Mouse (Mus musculus): ENCODE measurements at regions not wholly inside any gene's neighbourhood (a gene's known extent, or its start where the extent isn't known, plus 50 kb on each side); places are given as distances from the start of the nearest gene placed in this dataset.
"Not testable (repeated sequence)": the region's sequence is repeated elsewhere in the genome, so short reads cannot be mapped to it uniquely, and the experiment has no call there.

DNA sequence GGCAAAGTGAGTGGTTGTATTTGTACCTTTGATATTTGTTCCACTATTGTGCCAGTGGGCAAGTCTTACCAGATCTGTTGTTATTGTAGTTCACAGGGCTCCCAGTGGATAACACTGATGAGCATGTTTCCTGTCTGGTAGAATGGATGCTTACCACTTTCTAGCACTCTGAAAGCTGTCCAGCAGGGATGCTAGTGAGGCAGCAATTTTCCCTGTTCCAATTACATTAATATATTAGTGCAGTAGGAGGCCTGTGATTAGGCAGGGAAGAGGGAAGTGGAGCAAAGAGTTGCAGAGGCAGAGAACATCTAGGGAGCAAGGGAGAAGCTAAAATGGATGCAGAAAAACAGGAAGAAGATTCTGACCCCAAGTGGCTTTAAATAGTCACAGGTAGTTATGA, 348.0 kb downstream of the Adam29 start:
- DNase-seq (ENCODE audit: low spot score in 2 of 2), result peak in 1 of 2 experiments; percentile 7

- no peak for DNase-seq (ENCODE audit: low spot score in 2 of 2)
These were observed 367.9 kb downstream of the Adam29 start for GRCm38 (mm10) chr8:55538868-55539267.

DNA sequence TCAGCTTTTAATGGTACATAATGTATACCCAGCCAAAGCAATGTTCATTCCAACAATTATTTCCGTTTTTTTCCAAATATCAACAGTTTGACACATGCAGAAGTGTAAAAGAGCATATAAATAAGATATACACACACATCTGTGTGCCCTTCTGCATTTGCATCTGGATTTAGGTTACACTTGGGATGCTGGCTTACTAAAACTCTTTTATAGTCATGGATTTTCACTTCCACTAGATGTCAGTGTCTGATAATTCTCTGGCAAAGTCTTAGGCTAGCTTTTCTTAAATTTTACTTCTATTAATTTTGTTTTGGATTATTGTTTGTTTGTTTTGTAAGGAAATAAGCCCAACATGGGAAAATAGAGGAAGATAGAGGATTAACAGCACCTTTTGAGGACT, 377.4 kb downstream of the Adam29 start:
- not testable (repeated sequence) for DNase-seq (ENCODE audit: low spot score in 2 of 2)

DNA sequence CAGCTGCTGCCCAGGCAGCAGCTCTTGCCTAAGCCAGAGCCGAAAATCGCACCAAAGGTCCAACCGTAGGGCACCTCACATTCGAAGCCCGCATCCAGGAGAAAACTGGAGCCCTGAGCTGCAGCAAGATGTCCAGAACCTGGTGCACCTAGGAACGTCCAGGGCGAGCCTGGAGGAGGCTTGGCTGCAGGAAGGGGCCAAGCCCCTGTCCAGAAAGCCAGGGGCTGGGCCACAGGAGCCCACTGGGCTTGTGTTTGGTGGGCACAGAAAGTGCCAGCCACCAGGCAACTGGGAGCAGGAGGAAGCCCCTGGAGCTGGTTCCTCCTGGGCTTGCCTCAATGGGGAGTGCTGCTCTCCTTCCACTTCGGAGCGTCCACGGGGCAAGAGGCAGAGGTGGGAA, 387.6 kb downstream of the Adam29 start:
- not testable (repeated sequence) for DNase-seq (ENCODE audit: low spot score in 2 of 2)

DNA sequence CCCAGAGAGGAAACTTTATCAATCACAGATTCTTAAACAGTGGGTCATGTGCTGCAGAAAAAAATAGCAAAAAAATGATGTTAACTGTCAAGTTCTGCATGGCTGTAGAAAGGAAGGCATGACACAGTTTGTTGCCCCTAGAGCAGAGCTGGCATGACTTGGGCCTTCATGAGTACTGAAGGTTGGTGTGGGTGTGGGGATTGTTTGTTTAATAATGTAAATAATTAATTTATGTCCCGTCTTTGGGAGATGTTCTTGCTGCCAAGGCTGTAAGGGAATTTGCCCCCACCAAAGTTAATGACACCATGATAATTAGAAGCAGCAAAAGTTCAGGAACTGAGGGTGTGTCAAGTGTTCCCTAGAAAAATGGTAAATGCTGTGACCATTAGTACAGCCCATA, 429.4 kb downstream of the Adam29 start:
- no peak for DNase-seq (ENCODE audit: low spot score in 2 of 2)

- DNase-seq (ENCODE audit: low spot score in 2 of 2), result no peak
These were observed 429.8 kb downstream of the Adam29 start for GRCm38 (mm10) chr8:55476923-55477322.

DNA sequence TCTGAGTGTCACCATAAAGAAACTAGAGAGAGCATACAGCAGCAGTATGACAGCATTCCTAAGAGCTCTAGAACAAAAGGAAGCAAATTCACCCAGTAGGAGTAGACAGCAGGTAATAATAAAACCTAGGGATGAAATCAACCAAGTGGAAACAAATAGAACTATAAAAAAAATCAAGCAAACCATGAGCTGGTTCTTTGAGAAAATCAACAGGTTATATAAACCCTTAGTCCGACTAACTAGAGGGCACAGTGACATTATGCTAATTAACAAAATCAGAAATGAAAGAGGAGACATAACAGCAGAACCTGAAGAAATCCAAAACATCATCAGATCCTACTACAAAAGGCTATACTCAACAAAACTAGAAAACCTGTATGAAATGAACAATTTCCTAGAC, 434.4 kb downstream of the Adam29 start:
- DNase-seq (ENCODE audit: low spot score in 2 of 2), result no peak

DNA sequence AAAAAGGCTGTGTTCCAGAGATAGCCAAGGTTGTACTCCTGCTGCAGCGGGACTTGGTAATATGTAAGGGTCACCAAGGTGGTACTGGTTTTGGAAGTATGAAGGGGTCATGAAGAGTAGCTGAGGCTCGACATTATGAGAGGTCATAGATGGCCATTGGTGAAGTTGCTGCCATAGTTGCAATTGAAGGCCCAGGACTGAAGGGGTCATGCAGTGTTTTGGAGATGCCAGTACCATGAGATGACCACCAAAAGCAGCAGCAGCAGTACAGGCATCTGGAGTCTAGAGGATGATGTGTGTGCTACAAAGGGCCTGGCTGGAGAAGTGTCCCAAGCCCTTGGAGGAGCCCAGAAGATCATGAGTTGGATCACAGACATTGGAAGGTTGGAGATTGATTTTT, 440.0 kb downstream of the Adam29 start:
- DNase-seq (ENCODE audit: low spot score in 2 of 2), result not testable (repeated sequence)

- DNase-seq (ENCODE audit: low spot score in 2 of 2), result not testable (repeated sequence)
These were observed 440.8 kb downstream of the Adam29 start for GRCm38 (mm10) chr8:55465951-55466350.

GRCm38 (mm10) chr8:55465419-55465818, 441.3 kb downstream of the Adam29 start:
- no peak for DNase-seq (ENCODE audit: low spot score in 2 of 2)

GRCm38 (mm10) chr8:55464855-55465169, 441.9 kb downstream of the Adam29 start:
- no peak for DNase-seq (ENCODE audit: low spot score in 2 of 2)

DNA sequence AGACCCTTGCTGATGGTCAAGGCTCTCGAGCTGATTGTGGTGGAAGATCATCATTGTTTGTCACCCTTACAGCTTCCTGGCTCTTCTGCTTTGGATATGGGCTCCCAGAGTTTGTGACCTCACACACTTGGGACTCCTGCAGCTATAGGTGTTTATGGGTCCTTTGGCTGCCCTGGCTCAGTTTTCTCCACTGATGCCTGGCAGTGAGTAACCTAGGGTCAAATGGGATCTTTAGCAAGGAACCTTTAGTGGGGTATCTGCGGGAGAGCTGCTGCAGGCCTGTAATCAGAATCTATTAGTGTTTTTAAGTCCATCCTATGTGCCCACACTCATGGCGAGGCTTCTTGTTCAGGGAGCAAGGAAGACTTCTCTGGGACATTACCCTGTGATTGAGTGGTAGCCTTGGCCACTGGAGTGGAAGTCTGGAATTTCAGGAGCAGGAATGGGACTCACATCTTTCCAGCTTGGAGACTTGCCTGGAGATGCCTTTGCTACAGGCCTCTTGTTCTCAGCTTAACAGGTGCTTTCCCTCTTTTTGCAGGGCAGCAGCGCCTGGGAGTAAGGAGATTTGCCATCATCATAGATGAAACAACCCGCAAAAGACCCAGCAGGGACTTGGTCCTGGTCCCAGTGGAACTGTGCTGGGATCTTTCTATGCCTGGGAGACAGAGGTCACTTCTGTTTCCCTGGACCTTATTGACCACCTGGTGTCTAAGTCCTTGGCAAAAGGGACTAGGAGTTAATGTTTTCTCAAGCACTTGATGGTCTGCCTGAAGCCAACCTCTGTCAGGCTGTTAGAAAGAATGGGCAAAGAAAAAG, 442.5 kb downstream of the Adam29 start:
- no peak for DNase-seq (ENCODE audit: low spot score in 2 of 2)

DNA sequence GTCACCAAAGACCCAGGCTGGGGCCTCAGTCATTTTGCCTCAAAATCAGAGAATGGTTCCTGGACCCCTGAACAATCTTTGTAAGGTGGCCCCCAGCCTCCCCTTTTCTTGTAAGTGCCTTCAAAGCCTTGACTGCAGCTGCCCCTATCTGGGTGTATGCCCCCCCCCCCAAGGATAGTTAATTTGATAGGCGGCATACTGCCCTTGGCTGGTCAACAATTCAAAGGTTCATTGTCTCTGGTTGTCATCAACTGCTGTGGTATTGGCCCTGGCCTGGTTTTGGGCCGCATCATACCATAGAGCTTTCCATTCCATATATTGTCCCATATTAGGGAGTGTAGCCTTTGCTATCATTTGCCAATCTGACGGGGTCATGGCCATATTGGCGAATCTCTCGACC, 446.0 kb downstream of the Adam29 start:
- not testable (repeated sequence) for DNase-seq (ENCODE audit: low spot score in 2 of 2)

DNA sequence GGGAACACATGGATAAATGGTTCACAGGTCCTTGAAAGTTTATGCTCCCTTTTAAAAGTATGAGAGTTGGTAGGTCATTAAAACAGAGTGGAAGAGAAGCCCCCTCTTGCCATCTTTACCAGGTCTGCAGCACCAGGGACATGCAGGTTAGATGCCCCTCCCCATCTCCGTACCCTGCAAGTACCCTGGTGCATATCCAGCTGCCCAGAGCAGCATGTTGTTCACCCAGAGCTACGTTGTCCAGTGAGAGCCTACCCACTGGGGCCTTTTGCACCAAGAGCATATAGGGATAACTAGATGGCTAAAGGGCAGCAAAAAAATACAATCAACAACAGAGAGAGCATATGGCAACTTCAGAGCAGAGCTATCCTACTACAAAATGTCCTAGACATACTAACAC, 449.3 kb downstream of the Adam29 start:
- DNase-seq (ENCODE audit: low spot score in 2 of 2), result no peak
